Mouse (Mus musculus): Measurements from ENCODE around the gene Map6d1. TPM values are rescaled to one million over a fixed set of nuclear protein-coding genes. Genes with fewer than 3 reads are reported as not detected.

Gene Map6d1
- polyA plus RNA-seq, 1 experiment from 2014 or later = 0.74 TPM

- Histone ChIP-seq H3K4me3 (replicated peaks) (no peak overlapping the region), H3K36me3 (peaks cover 86% of the 10 kb centered on the region), H3K27ac (no peak overlapping the region), H3K9me3 (replicated peaks) (no peaks in the 10 kb centered on the region), H3K27me3 (no peaks in the 10 kb centered on the region), H3K4me2 (no peak overlapping the region), H3K4me1 (no peaks in the 10 kb centered on the region), H3K9ac (no peak overlapping the region)
- no peak for ATAC-seq (replicated peaks; ENCODE audit: low FRiP score)
- 92% methylated on average over 5 of the region's 5 CpGs for WGBS
Observed at GRCm38 (mm10) chr16:20228167-20228566, 13.0 kb downstream of the Map6d1 start.

DNA sequence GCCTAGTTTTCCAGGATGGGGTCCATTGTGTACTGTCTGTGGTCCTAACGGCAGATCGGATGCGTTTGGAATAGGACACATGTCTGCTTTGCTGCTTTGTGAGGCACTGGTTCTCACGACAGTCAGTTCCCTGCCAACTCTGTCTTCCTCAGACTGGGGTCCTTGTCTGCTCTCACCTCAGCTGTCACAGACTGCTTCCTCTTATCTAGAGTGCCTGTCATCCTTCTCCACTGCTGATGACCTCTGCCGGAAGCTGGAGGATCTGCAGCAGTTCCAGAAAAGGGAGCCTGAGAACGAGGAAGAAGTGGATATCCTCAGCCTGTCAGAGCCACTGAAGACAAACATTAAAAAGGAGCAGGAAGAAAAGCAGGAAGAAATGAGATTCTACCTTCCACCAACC, 13.7 kb downstream of the Map6d1 start:
- no peak overlapping the region for H3K4me3 ChIP-seq (replicated peaks)
- 77% methylated on average over 6 of the region's 6 CpGs for WGBS
- no peak for ATAC-seq (replicated peaks; ENCODE audit: low FRiP score)

DNA sequence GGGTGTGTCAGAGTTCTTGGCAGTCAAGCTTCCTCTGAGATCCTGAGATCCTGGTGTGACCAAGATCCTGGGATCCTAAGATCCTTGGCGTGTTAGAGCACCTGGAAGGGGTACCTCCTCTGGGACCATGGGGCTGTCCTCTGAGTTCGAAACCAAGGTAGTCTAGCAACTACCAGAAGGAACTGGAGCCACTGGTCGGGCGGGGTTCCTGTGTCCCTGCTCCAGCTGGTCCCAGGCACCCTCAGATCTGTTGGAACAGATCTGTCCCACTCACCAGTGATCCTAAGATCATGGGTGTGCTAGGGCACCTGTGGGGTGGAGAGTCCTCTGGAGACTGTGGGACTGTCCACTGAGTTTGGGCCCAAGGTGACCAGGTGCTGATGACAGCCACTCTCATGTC, 14.5 kb downstream of the Map6d1 start:
- Histone ChIP-seq H3K9ac (no peak overlapping the region), H3K4me1 (no peaks in the 10 kb centered on the region), H3K4me2 (no peak overlapping the region), H3K36me3 (peaks cover 91% of the 10 kb centered on the region), H3K4me3 (replicated peaks) (no peak overlapping the region), H3K27ac (no peak overlapping the region), H3K9me3 (replicated peaks) (no peaks in the 10 kb centered on the region), H3K27me3 (no peaks in the 10 kb centered on the region)
- no peak for ATAC-seq (replicated peaks; ENCODE audit: low FRiP score)
- 95% methylated on average over 4 of the region's 4 CpGs for WGBS

More for the DNA sequence above, 13.7 kb downstream of the Map6d1 start:
- H3K4me2 ChIP-seq = no peak overlapping the region
- H3K36me3 ChIP-seq = peaks cover 87% of the 10 kb centered on the region
- H3K27ac ChIP-seq = no peak overlapping the region
- no peak overlapping the region for H3K9ac ChIP-seq
- no peaks in the 10 kb centered on the region for H3K9me3 ChIP-seq (replicated peaks)
- H3K4me1 ChIP-seq = no peaks in the 10 kb centered on the region
- no peaks in the 10 kb centered on the region for H3K27me3 ChIP-seq

GRCm38 (mm10) chr16:20222726-20223125, 18.4 kb downstream of the Map6d1 start:
- 98% methylated on average over 6 of the region's 6 CpGs for WGBS
- no peaks in the 10 kb centered on the region for H3K4me1 ChIP-seq
- no peak for ATAC-seq (replicated peaks; ENCODE audit: low FRiP score)
- no peak overlapping the region for H3K4me3 ChIP-seq (replicated peaks)
- peaks cover 91% of the 10 kb centered on the region for H3K36me3 ChIP-seq
- no peak overlapping the region for H3K9ac ChIP-seq
- no peaks in the 10 kb centered on the region for H3K27me3 ChIP-seq
- no peak overlapping the region for H3K4me2 ChIP-seq
- no peak overlapping the region for H3K27ac ChIP-seq
- no peaks in the 10 kb centered on the region for H3K9me3 ChIP-seq (replicated peaks)

DNA sequence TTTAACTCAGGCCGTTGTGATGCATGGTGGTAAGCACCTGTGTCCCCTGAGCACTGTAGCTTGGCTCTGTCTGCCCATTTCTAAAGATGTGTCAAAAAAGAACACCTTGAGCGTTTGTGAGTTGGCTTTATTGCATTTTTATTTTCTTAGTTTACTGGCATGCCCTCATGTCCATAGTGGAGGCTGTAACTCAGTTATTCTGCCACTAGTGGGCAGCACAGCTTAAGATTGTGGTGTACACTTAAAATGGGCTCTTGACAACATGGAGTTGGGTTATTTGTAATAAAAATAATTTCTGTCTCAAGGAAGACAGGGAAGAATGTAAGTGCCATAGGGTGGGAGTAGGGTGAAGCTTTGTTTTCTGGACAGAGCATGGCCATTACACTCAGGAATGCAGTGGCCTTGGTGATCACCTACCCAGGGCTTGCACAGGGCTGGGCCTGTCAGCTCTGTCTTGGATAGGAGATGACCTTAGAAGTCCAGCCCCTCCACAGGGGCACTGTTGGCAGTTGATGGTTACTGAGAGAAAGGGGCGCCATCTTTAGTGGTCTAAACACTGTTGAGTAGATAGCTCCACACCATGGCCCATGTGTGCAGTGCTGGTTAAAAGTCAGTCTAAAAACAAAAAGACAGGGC, 27.4 kb downstream of the Map6d1 start:
- no peaks in the 10 kb centered on the region for H3K9me3 ChIP-seq (replicated peaks)
- peaks cover 94% of the 10 kb centered on the region for H3K36me3 ChIP-seq
- no peak overlapping the region for H3K27ac ChIP-seq
- ATAC-seq (replicated peaks; ENCODE audit: low FRiP score) = no peak
- H3K9ac ChIP-seq = no peak overlapping the region
- no peak overlapping the region for H3K4me3 ChIP-seq (replicated peaks)
- H3K27me3 ChIP-seq = no peaks in the 10 kb centered on the region
- 85% methylated on average over 3 of the region's 3 CpGs for WGBS
- H3K4me2 ChIP-seq = no peak overlapping the region
- no peaks in the 10 kb centered on the region for H3K4me1 ChIP-seq

- no peak overlapping the region for H3K4me3 ChIP-seq (replicated peaks)
- no peaks in the 10 kb centered on the region for H3K9me3 ChIP-seq (replicated peaks)
- no peak overlapping the region for H3K9ac ChIP-seq
- H3K4me1 ChIP-seq = no peaks in the 10 kb centered on the region
- no peak for ATAC-seq (replicated peaks; ENCODE audit: low FRiP score)
- H3K36me3 ChIP-seq = peaks cover 89% of the 10 kb centered on the region
- no peak overlapping the region for H3K4me2 ChIP-seq
- WGBS = 82% methylated on average over 5 of the region's 5 CpGs
- no peaks in the 10 kb centered on the region for H3K27me3 ChIP-seq
- no peak overlapping the region for H3K27ac ChIP-seq
Observed at GRCm38 (mm10) chr16:20199501-20200201, 41.5 kb downstream of the Map6d1 start.

DNA sequence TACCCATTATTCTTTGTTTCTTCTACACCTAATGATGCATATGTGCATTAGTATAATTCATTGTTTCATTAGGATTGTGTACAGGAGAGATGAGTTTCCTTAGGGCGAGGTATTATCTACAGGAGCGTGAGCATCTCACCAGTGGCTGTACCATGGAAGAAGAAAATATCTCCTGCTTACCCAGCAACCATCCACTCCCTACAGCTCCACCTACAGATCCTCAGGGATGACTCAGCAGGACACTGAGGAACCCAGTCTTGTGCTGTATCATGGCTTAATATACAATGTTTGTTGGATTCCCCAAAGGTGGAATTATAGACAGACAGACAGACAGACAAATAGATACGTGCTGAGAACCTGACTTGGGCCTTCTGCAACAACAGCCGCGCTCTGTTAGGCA, 44.2 kb downstream of the Map6d1 start:
- peaks cover 93% of the 10 kb centered on the region for H3K36me3 ChIP-seq
- H3K4me3 ChIP-seq (replicated peaks) = no peak overlapping the region
- no peak overlapping the region for H3K4me2 ChIP-seq
- H3K9ac ChIP-seq = no peak overlapping the region
- H3K9me3 ChIP-seq (replicated peaks) = no peaks in the 10 kb centered on the region
- ATAC-seq (replicated peaks; ENCODE audit: low FRiP score) = no peak
- H3K27ac ChIP-seq = no peak overlapping the region
- WGBS = 93% methylated on average over 5 of the region's 5 CpGs
- H3K27me3 ChIP-seq = no peaks in the 10 kb centered on the region
- H3K4me1 ChIP-seq = no peaks in the 10 kb centered on the region

GRCm38 (mm10) chr16:20195546-20195945, 45.6 kb downstream of the Map6d1 start:
- 94% methylated on average over 3 of the region's 3 CpGs for WGBS
- peaks cover 92% of the 10 kb centered on the region for H3K36me3 ChIP-seq
- ATAC-seq (replicated peaks; ENCODE audit: low FRiP score) = no peak

GRCm38 (mm10) chr16:20192043-20192442, 49.1 kb downstream of the Map6d1 start:
- no peaks in the 10 kb centered on the region for H3K9me3 ChIP-seq (replicated peaks)
- H3K9ac ChIP-seq = no peak overlapping the region
- H3K36me3 ChIP-seq = peaks cover 90% of the 10 kb centered on the region
- ATAC-seq (replicated peaks; ENCODE audit: low FRiP score) = no peak
- no peaks in the 10 kb centered on the region for H3K27me3 ChIP-seq
- no peak overlapping the region for H3K4me3 ChIP-seq (replicated peaks)
- no peak overlapping the region for H3K27ac ChIP-seq
- no peak overlapping the region for H3K4me2 ChIP-seq
- H3K4me1 ChIP-seq = no peaks in the 10 kb centered on the region

More at GRCm38 (mm10) chr16:20195546-20195945, 45.6 kb downstream of the Map6d1 start:
- Histone ChIP-seq H3K9ac (no peak overlapping the region), H3K4me2 (no peak overlapping the region), H3K27me3 (no peaks in the 10 kb centered on the region), H3K27ac (no peak overlapping the region), H3K4me1 (no peaks in the 10 kb centered on the region), H3K9me3 (replicated peaks) (no peaks in the 10 kb centered on the region), H3K4me3 (replicated peaks) (no peak overlapping the region)

DNA sequence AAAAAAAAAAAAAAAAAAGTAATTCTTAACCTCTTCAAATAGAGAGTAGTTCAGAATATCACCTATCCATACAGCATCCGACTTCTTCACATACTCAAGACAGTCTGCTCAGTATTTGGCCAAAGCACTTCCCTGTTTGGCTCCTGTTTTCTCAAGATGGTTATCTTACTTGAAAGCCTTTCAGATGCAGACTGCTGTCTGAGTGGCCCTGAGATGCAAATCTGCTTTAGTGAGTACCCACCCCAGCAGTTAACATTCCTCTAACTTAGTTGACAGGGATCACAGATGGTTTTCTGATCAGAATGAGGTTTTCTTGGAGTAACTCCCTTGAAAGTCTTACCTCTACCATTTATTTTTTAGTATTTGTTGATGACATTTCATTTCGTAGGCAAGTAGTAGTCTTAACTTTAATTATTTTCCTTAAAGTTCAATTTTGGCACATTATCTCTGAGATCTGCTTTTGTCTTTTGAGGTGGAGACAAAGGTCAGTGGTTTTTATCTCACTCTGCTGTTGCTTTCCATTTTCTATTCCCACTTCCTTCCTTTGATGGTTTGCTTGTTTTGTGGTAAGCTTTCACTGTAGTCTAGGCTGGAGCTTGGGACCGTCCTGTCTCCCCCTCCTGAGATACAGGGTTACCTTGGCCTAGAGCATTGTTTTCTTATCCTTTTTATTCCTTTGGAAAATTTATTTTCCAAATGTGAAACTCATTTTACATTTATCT, 49.8 kb downstream of the Map6d1 start:
- no peak overlapping the region for H3K4me2 ChIP-seq
- no peaks in the 10 kb centered on the region for H3K9me3 ChIP-seq (replicated peaks)
- no peak overlapping the region for H3K4me3 ChIP-seq (replicated peaks)
- no peak for ATAC-seq (replicated peaks; ENCODE audit: low FRiP score)
- no peak overlapping the region for H3K9ac ChIP-seq
- no peaks in the 10 kb centered on the region for H3K4me1 ChIP-seq
- H3K27ac ChIP-seq = no peak overlapping the region
- 82% methylated on average over 3 of the region's 3 CpGs for WGBS
- H3K27me3 ChIP-seq = no peaks in the 10 kb centered on the region
- peaks cover 90% of the 10 kb centered on the region for H3K36me3 ChIP-seq

GRCm38 (mm10) chr16:20185368-20185767, 55.8 kb downstream of the Map6d1 start:
- no peaks in the 10 kb centered on the region for H3K4me1 ChIP-seq
- H3K4me2 ChIP-seq = no peak overlapping the region
- no peaks in the 10 kb centered on the region for H3K27me3 ChIP-seq
- H3K36me3 ChIP-seq = peaks cover 75% of the 10 kb centered on the region
- ATAC-seq (replicated peaks; ENCODE audit: low FRiP score) = no peak
- no peak overlapping the region for H3K9ac ChIP-seq
- H3K4me3 ChIP-seq (replicated peaks) = no peak overlapping the region
- 60% methylated on average over 2 of the region's 2 CpGs for WGBS
- H3K27ac ChIP-seq = no peak overlapping the region
- no peaks in the 10 kb centered on the region for H3K9me3 ChIP-seq (replicated peaks)

Measured in kidney, embryonic 15.5 days (tissue).